Mouse (Mus musculus) kidney, embryonic 14.5 days (tissue): ENCODE measurements around the gene Tmem88. TPM values are rescaled to one million over a fixed set of nuclear protein-coding genes. Genes with fewer than 3 reads are reported as not detected.

Experiments used
- ATAC-seq: fragments of 200-750 bp; cut with Nextera tagmentation; 2 replicates; pipeline ENCODE4 v1.8.0; 2017; ENCODE audit warnings: moderate number of reproducible peaks, mild to moderate bottlenecking, moderate TSS enrichment, moderate library complexity; ENCODE audit not compliant: low FRiP score, low TSS enrichment
- H3K27ac ChIP-seq: fragments of 300-500 bp; sonication (generic); 2 replicates; pipeline ENCODE4 v1.5.1; 2014; ENCODE audit warnings: low read depth, mild to moderate bottlenecking, low read length, moderate library complexity, mixed read lengths
- H3K27me3 ChIP-seq: fragments of 300-500 bp; sonication (generic); 2 replicates; pipeline ENCODE4 v1.6.1; 2014; ENCODE audit warnings: mild to moderate bottlenecking, low read length; ENCODE audit not compliant: control insufficient read depth, insufficient read depth
- H3K36me3 ChIP-seq: fragments of 300-500 bp; sonication (generic); 2 replicates; pipeline ENCODE4 v1.6.1; 2014; ENCODE audit warnings: low read length, mixed read lengths; ENCODE audit not compliant: control insufficient read depth, insufficient read depth
- H3K4me1 ChIP-seq: fragments of 300-500 bp; sonication (generic); 2 replicates; pipeline ENCODE4 v1.6.1; 2014; ENCODE audit warnings: low read length, mixed read lengths; ENCODE audit not compliant: control insufficient read depth, insufficient read depth
- H3K4me2 ChIP-seq: fragments of 300-500 bp; sonication (generic); replicated peaks from 2 replicates; pipeline ENCODE4 v1.6.1; 2014; ENCODE audit warnings: low read depth, mild to moderate bottlenecking, low read length
- H3K4me3 ChIP-seq: fragments of 300-500 bp; sonication (generic); 2 replicates; pipeline ENCODE4 v1.5.1; 2014; ENCODE audit warnings: mild to moderate bottlenecking, low read length
- H3K9ac ChIP-seq: fragments of 300-500 bp; sonication (generic); 2 replicates; pipeline ENCODE4 v1.6.1; 2014; ENCODE audit warnings: low read depth, mild to moderate bottlenecking, low read length, moderate library complexity
- H3K9me3 ChIP-seq: fragments of 300-500 bp; sonication (generic); 2 replicates; pipeline ENCODE4 v1.6.1; 2016; ENCODE audit warnings: low read length; ENCODE audit not compliant: control insufficient read depth
- WGBS: fragments of 180-500 bp; shearing (Covaris S2); extraction: QIAGEN DNeasy Blood & Tissue Kit; methylation state at CpG from one replicate; pipeline ENCODE4 v1.1.7; 2014; 5-methylcytosine and 5-hydroxymethylcytosine counted together
- polyA plus RNA-seq: library from polyadenylated mRNA; unstranded; fragments of >200 nt; fragmentation: Nextera tagmentation; extraction: Ambion mirVana; gene quantifications from 2 replicates; pipeline ENCODE4 v1.2.1, GENCODE M21; 2014

The Tmem88 gene
- polyA plus RNA-seq, 1 experiment from 2014 or later: 36.8 TPM

GRCm38 (mm10) chr11:69418481-69419442, 20.7 kb upstream of the Tmem88 start:
- H3K9ac ChIP-seq: peak overlapping the region; percentile 69
- H3K4me1 ChIP-seq: peaks cover 48% of the 10 kb centered on the region
- peak overlapping the region; percentile 96 for H3K27ac ChIP-seq
- WGBS: 2% methylated on average over 40 of the region's 45 CpGs
- peak overlapping the region; percentile 95 for H3K4me2 ChIP-seq
- H3K27me3 ChIP-seq: peaks cover 22% of the 10 kb centered on the region
- H3K36me3 ChIP-seq: no peaks in the 10 kb centered on the region
- peak; percentile 88 for ATAC-seq
- H3K4me3 ChIP-seq: peak overlapping the region; percentile 84
- H3K9me3 ChIP-seq: no peaks in the 10 kb centered on the region

GRCm38 (mm10) chr11:69417449-69418384, 19.7 kb upstream of the Tmem88 start:
- H3K36me3 ChIP-seq: peaks cover 7% of the 10 kb centered on the region
- H3K9me3 ChIP-seq: no peaks in the 10 kb centered on the region
- peaks cover 22% of the 10 kb centered on the region for H3K27me3 ChIP-seq
- H3K4me1 ChIP-seq: peaks cover 59% of the 10 kb centered on the region
- ATAC-seq: peak; percentile 37
- WGBS: under 1% methylated on average over 39 of the region's 39 CpGs
- peak overlapping the region; percentile 69 for H3K9ac ChIP-seq
- peak overlapping the region; percentile 96 for H3K27ac ChIP-seq
- H3K4me2 ChIP-seq: peak overlapping the region; percentile 95
- peak overlapping the region; percentile 84 for H3K4me3 ChIP-seq

GRCm38 (mm10) chr11:69416921-69417448, 19.0 kb upstream of the Tmem88 start:
- Histone ChIP-seq H3K9me3 (no peaks in the 10 kb centered on the region), H3K4me1 (peaks cover 66% of the 10 kb centered on the region), H3K27me3 (peaks cover 14% of the 10 kb centered on the region), H3K36me3 (peaks cover 14% of the 10 kb centered on the region), H3K27ac (peak overlapping the region; percentile 96), H3K4me2 (peak overlapping the region; percentile 95), H3K4me3 (peak overlapping the region; percentile 84), H3K9ac (peak overlapping the region; percentile 69; the same call in 1 of the 2 replicates)
- WGBS: 3% methylated on average over 8 of the region's 8 CpGs
- no peak for ATAC-seq

- Histone ChIP-seq H3K36me3 (peaks cover 14% of the 10 kb centered on the region), H3K4me3 (peak overlapping the region; percentile 84), H3K9ac (peak overlapping the region; percentile 69), H3K4me2 (peak overlapping the region; percentile 95), H3K27me3 (peaks cover 10% of the 10 kb centered on the region), H3K9me3 (no peaks in the 10 kb centered on the region), H3K27ac (peak overlapping the region; percentile 96), H3K4me1 (peaks cover 70% of the 10 kb centered on the region)
- 0% methylated on average over 4 of the region's 4 CpGs for WGBS
- ATAC-seq: no peak
These were observed 18.5 kb upstream of the Tmem88 start for GRCm38 (mm10) chr11:69416509-69416908.

GRCm38 (mm10) chr11:69415668-69416451, 17.8 kb upstream of the Tmem88 start:
- H3K4me1 ChIP-seq: peaks cover 63% of the 10 kb centered on the region
- peak overlapping the region; percentile 84 for H3K4me3 ChIP-seq
- H3K27me3 ChIP-seq: peaks cover 3% of the 10 kb centered on the region; the same call in 1 of the 2 replicates
- ATAC-seq: 0 out of 2 replicates have a peak, but pooled peaks have one; percentile 14
- H3K36me3 ChIP-seq: peaks cover 14% of the 10 kb centered on the region
- no peaks in the 10 kb centered on the region for H3K9me3 ChIP-seq
- H3K9ac ChIP-seq: peak overlapping the region; percentile 69
- H3K27ac ChIP-seq: peak overlapping the region; percentile 96
- peak overlapping the region; percentile 95 for H3K4me2 ChIP-seq
- WGBS: under 1% methylated on average over 19 of the region's 25 CpGs

GRCm38 (mm10) chr11:69415327-69415667, 17.3 kb upstream of the Tmem88 start:
- Histone ChIP-seq H3K9ac (peak overlapping the region; percentile 69), H3K4me2 (peak overlapping the region; percentile 95), H3K36me3 (peaks cover 14% of the 10 kb centered on the region), H3K4me3 (peak overlapping the region; percentile 84), H3K4me1 (peaks cover 58% of the 10 kb centered on the region), H3K9me3 (no peaks in the 10 kb centered on the region), H3K27me3 (no peaks in the 10 kb centered on the region), H3K27ac (peak overlapping the region; percentile 95)
- no peak for ATAC-seq
- WGBS: 0% methylated on average over 3 of the region's 3 CpGs

- Histone ChIP-seq H3K36me3 (peaks cover 14% of the 10 kb centered on the region), H3K27ac (peak overlapping the region; percentile 95), H3K9me3 (no peaks in the 10 kb centered on the region), H3K9ac (peak overlapping the region; percentile 69), H3K4me3 (peak overlapping the region; percentile 84), H3K4me2 (peak overlapping the region; percentile 95), H3K4me1 (peaks cover 52% of the 10 kb centered on the region), H3K27me3 (no peaks in the 10 kb centered on the region)
- no peak for ATAC-seq
- WGBS: 5% methylated on average over 4 of the region's 4 CpGs
These were observed 16.6 kb upstream of the Tmem88 start for GRCm38 (mm10) chr11:69414421-69415326.
